Mouse (Mus musculus) layer of hippocampus, adult 9-10 months (tissue): ENCODE measurements around the gene Fabp3.

Experiments used
- DNase-seq: peaks from one replicate; pipeline ENCODE4 v3.0.0; 2022; ENCODE audit warnings: low spot score

Gene Fabp3

DNA sequence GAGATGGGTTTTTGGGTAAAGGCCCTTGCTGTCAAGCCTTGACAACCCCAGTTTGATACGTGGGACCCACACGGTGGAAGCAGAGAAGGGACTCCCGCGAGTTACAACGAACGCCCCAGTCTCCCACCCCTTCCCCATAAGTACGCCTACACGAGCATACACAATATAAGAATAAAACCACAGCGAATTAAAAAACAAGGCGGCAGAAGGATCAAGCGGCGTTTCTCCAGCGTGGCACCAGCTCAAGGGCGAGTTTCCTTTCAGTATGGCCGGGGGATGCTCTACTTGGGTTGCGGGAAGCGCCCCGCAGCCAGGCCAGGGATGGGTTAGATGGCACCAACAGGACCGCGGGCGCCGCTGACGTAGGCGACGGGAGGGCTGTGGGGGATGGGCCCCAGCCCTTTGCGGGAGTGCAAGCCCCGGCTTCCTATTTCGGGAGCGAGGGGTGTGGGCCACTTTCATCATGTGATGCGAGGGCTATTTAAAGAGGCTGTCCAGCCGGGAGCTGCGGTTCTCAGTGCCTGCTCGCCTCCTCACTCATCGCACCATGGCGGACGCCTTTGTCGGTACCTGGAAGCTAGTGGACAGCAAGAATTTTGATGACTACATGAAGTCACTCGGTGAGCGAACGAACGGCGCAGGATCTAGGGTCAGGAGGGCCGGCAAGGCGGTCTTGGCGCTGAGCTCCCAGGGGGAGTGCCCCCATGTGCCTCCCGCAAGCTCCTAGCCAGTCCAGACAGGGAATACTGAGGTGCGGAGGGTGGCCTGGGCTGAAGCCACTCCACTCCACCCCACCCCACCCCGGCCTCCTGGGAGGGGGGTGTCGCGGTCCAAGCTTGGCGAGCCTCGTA is at the start of gene Fabp3, which contains the start of gene Gm10570:
Gene Fabp3 (plus strand): TSS at position 365 of the 851 bp plus-strand sequence.
Gene Gm10570 (minus strand): TSS at position 444 of the 851 bp plus-strand sequence.
- no peak for DNase-seq

DNA sequence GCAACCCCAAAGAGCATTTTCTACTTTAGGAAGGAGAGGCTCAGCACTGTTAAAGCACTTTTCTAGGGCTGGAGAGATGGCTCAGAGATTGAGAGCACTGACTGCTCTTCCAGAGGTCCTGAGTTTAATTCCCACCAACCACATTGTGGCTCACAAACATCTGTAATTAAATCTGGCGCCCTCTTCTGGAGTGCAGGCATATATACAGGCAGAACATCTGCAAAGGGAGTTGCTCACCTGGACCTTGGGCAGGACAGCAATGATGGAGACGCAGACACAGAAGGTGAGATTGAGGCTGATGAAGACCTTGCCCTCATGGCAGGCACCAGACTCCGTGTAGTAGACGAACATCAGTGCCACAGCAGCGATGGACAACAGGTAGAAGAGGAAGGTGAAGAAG is 48.0 kb upstream of the Fabp3 start:
- DNase-seq, result no peak

DNA sequence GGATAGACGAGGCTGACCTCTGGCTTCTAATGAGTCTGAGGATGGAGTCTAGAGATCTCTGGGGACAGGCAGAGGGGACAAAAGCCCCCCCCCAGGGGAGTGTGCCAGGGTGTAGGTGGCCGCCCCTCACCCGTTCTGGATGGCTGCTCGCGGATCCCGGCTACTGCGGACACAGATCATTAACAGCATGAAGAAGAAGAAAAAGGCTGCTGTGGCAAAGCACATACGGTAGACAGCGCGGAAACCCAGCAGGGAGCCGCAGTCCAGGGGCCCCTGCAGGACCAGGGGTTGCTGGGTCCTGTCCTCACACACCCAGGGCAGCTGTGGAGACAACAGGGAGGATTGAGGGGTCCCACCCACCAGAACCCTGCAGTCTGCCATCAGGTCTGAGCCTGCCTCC is 44.3 kb upstream of the Fabp3 start:
- DNase-seq, result no peak

DNA sequence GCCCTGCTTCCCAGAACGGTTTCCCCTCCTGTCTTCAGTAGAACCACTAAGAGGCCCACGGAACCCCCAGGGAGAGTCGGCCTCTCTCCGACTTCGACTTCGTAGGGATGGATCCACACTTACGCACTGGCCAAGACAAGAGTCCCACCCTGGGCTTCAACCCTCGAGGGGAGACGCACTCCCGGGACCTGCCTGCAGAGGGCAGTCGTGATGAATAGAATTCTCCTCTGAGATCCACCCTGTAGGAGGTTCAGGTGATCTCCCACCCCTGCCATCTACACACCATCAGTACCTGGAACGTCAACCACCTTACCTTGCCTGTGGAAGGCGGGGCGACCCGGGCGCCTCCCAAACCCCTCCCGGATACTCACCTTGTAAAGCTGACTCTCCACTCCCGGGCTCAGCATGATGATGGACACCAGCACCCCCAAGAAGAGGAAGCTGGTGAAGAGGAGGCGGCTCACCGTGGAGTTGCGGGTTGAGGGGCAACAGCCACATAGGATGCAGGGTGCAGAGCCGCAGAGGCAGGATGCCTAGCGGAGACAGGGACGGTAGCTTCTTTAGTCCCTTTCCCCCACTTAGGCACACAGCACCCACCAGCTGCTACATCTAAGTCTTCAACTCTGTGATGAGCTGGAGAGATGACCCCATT is 43.6 kb upstream of the Fabp3 start:
- DNase-seq, result peak; percentile 33

DNA sequence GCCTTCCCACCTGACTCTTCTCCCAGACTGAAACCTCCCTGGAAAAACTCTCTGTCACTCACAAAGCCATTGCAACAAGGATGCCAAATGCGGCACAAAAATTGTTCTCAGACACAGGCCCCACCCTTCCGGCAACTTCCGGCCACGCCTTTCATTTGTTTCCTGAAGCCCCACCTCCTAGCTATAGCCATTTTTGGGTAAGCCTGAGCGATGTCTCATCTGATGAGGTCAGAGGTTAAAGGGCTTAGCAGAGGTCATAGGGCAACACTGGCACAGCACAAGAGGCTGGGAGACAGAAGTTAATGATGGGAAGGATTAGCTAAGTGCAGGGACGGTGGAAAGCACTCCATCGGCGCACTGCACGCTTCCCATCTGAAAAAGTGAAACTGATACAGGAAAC is 41.8 kb upstream of the Fabp3 start:
- DNase-seq, result no peak

DNA sequence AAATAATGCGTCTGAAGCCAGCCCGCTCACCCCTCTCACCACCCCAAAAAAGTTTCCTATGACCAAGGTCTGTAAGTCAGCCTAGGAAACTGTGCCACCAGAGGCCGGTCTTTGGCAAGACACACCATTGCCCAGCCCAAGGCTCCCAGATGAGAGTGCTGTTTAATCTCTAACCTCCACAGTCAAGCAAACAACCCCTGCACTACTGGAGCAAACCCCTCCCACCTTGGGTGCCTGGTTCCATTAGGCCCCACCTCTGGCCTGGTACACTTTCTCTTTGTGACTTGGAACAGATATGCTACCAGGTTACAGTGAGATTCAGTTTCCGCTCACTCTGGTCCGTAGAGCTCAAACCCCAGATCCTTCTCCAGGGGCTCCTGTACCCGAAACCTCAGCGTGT is 41.3 kb upstream of the Fabp3 start:
- DNase-seq, result no peak

DNA sequence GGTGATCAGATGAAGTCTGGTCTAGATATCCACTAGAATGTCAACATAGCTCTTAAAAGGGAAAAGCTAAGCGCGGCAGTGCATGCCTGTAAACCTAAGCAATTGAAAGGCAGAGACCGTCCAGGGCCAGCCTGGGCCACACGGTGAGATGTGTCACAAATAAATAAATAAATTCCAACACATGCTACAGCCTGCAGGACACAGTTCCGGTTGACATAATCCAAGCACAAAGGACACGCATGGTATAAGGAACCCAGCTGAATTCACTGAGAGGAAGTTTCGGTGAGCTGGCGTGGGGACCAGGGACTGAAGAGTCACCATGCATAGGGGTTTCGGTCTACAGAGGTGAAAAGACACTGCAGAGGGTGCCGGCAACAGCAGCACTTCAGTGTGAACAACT is 39.7 kb upstream of the Fabp3 start:
- no peak for DNase-seq

DNA sequence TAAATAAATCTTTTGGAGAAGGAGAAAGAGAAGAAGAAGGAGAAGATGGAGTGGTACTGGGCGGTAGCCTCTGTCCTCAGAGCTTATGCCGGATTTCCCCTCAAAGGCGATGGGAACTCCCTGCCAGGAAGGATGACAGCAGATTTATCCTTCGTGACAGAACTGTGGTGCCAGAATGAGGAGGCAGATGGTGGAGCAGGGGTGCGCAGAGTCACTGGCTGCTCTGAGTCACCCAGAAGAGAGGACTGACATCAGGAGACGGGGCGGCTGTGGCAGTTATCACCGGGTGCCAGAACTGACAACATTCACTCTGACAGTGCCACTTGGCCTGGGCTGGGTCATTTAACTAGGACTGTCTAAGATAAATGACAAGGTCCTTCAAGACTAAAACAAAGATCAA is 38.3 kb upstream of the Fabp3 start:
- peak; percentile 59 for DNase-seq

DNA sequence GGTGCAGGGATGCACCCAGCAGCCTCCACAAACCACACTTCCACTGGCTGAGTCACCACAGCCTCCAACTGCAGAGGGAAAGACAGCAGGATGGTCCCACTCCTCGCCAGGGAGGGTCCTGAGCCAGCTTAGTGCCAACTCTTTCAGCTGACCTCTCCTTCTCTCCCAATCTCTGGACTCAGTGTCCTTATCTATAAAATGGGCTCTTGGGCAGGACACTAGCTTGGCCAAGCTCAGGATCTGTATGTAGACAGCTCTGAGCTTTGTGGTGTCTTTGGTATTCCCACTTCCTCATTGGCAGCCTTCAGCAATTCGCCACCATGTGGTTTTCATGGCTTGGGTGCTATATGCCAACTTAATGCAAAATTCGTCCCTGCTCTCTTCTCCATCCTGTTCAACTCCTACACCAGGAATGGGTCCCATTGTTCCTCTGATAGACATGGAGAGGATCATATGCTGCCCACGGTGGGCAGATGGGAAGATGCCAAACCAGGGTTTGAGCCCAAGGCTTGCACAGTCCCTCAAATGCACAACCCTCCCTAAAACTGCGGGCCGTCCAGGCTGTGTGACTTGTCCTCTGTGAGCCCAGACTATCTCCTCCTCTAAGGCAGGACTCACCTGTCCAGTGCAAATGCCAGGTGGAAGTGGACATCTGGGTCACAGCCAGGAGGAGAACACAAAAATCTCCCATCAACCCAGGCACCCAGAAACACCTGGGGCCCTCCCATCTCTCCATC is 37.6 kb upstream of the Fabp3 start:
- peak; percentile 43 for DNase-seq

DNA sequence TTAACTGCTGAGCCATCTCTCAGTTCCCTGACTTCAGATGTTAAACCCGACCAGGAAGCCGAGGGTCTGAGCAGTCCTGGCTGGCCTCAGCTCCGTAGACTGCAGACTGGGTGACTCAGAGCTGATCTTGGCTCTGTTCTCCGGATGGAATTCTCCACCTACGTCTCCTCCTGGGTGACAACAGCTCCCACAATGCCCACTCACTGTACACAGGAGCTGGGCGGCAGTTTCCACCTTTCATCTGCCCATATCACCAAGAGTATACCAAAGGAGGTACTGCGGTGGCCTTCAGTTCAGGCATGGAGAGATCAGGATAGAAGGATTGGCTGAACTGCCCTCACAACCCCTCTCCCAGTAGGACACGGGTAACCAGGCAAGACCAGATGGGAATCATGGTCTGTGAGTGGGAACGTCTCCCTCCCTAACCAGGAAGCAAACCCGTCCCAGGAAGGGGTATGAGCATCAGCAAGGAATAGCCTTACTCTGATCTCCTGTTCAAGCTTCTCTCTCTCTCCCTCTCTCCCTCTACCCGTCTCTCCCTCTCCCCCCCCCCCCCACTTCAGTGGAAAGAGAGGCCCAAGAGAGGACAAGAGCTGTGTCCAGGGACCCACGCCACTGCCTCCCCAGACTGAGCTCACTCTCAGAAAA is 34.6 kb upstream of the Fabp3 start:
- no peak for DNase-seq

DNA sequence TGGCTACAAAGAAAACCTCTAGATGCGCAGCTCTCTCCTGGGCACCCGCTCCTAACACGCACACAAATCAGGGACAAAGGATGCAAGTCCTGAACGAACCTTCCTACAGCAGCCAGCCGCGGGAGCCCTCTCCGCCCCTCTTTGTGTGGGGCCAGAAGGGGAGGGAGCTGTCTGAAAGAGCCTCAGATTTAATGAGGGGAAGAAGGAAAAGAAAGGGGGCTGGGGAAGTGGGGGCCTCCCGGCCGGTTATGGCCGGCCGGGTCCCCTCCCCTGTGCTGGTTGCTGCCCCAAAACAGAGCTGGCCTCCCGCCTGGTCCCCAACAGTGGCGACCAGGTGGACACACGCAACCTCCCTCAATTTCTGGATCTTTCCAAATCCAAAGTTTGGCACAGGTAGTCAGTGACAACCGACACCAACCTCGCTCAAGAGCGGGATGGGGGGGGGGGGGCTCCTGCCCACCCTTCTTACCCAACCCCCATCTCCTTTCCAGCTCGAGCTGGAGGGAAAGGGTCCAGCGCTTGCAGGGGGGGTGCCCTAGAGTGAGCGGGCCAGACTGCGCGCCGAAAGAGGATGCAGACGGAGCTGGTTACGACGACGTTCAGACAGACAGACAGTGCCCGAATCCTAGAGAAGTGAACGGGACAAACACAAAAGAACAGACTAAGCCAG is 33.9 kb upstream of the Fabp3 start:
- DNase-seq, result no peak

DNA sequence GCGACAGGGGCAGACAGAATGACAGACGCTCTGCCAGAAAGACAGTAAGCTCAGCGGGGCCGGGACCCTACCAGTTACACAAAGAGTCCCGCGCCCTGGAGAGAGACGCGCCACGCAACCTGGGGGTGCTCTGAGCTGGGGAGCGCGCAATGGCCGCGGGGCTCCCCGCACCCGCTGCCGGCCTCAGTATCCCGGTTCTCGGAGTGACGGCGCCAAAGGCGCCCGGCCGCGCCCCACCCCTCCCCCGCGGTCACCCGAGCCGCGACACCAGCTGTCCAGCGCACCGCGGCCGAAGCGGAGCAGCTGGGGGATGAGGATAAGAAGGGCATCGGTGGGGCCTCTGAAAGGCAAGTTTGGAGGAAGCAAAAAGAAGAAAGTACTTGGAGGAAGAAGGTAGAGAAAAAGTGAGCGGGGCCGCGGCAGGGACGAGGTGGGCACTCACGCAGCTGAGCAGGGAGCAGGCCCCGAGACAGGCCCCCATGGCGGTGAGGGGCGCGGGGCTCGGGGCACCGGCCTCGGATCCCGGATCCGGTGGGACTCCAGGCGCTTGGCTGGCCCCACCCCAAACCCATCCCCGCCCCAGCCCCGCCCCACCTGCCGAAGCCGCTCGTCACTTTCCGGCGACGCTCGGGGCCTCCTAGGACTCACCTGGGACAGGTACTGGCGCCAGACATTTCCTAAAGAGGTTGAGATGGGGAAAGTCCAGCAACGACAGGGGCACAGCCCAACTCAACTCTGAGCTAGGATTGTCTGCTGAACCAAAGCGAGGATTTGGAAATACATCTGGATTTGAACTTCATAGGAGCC is 33.2 kb upstream of the Fabp3 start:
- DNase-seq, result no peak

DNA sequence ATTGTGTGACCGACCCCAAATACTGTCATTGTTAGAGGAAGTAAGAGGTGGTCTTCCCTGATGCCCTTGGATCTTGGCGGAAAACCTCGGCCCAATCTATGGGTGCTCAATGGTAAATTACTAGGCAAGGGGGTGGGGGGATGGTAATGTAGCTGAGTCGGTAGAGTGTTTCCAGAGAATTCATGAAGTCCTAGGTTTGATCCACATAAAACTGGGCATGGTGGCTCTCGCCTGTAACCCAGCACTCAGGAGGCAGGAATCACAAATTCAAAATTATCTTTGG is 32.6 kb upstream of the Fabp3 start:
- DNase-seq, result no peak

DNA sequence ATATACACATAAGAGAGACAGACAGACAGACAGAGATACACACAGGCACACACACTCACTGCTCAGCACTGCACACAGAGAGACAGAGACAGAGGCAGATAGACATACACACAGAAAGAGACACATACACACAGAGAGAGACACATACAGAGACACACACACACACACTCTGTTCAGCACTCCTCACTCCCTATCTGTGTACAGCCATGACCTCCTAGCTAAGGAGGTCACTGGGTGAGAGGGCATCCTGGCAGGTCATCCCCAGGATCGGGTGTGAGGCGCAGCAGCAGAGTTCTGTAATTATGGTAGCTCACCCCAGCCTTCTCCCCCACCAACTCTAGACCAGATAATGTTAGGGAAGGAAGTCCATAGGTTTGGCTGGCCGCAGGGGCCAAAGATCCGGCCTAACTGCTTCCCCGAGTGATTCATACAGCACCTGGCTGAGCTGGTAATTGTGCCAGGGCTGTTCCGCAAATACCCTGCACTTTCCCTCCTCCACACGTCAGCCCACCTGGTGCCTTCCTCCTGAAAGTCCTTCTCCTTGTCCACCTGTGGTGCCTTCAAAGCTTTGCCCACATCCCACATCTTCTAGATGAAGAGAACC is 31.7 kb upstream of the Fabp3 start:
- no peak for DNase-seq

DNA sequence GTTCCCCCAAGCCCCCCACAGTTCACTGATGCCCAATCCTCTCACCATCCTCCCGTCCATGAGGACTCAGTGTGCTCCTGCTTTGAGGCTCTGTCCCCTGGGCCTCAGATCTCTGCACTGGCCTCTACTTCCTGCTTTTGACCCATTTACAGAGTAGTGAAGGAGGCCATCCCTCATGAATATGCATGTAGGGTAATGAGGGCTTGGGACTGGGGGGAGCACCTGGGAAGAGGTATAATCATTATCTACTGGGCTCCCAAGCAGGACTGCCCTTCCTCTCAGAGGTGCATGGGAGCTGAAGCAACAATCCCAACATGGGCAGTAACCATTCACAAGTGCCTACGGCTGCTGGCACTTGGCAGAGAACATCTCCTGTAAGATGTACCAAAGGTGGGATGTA is 29.3 kb upstream of the Fabp3 start, which contains the start of gene Serinc2:
Gene Serinc2 (minus strand): TSS at position 101 of the 400 bp plus-strand sequence.
- DNase-seq, result no peak

DNA sequence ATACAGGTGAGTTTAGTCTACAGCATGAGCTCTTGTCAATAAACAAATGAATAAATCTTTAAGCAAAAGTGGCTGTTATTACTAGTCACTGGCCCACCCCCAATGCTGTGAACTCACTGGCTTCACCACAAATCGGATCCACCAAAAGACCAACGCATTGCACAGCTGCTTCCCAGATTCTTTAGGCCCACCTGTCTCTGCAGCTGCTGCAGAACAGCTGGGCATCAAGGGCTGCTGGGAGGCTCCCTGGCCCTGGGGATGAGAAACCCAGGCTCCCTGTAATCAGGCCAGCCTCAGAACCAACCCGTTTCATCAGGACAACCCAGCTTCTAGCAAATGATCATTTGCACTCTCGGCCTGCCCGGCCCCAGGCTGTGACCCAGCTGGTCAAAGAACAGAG is 25.5 kb upstream of the Fabp3 start:
- no peak for DNase-seq

DNA sequence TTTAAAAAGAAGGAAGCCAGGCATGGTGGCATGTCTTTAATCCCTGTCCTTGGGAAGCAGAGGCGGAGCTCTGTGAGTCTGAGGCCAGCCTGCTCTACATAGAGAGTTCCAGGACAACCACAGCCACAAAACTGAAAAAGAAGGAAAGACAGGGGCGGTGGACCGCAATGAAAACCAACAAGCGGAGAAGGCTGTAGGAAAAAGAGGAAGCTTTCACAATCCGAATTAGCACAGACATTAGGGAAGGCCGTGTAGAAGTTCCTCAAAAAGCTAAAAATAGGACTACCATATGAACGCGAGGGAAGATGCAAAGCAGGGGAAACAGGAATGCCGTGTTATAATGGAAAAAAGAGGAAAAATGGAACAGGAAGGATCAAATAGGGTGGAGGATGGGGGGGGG is 24.6 kb upstream of the Fabp3 start:
- DNase-seq, result no peak

DNA sequence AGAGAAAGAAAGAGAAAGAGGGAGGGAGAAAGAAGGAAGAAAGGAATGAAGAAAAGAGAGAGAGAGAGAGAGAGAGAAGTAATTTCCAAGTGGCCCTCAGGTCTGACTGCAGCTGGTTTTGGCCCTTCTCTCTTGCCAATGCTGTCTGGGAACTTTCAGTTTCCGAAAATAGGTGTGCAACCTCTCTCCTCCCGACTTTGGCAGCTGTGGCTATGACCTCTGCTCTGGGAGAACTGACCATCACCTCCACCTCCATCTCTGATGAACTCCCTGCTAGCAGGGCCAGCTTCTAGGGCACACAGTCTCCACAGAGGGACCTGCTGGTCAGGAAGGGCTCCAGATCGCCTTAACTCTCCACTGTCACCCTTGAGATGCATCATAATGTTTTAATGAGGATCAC is 21.9 kb upstream of the Fabp3 start:
- DNase-seq, result no peak

DNA sequence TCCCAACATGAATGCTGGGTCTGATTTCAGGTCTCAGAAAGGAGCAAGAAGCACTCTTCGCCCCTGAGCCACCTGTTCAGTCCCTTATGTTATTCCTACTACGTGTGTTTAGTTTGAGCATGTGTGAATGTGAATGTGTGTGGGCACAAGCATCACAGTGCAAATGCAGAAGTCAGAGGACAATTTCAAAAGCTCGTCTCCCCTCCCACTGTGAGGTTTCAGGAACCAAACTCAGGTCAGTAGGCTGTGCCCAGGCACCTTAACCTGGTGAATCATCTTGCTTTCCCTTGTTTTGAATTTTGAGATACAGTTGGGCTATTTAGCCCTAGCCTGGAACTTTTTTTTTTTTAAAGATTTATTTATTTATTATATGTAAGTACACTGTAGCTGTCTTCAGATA is 18.6 kb upstream of the Fabp3 start:
- DNase-seq, result no peak

DNA sequence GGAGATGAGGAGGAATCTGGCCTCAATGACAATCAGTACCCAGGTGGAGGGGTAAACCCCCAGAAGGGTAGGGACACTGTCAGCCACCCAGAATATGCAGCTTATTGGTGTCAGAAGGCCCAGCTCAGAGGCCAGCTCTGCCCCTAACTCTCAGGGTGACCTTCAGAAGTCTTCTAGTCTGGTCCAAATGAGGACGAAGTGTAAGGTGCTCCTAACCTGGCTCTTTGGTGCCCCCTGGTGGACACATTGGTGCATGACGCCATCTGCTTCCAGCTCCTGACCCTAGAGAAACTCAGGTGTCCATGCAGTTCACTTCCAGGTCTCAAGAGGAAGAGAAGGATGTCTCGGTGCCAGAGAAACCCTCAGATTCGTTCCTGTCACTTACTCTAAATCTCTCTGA is 16.1 kb upstream of the Fabp3 start:
- peak; percentile 65 for DNase-seq

DNA sequence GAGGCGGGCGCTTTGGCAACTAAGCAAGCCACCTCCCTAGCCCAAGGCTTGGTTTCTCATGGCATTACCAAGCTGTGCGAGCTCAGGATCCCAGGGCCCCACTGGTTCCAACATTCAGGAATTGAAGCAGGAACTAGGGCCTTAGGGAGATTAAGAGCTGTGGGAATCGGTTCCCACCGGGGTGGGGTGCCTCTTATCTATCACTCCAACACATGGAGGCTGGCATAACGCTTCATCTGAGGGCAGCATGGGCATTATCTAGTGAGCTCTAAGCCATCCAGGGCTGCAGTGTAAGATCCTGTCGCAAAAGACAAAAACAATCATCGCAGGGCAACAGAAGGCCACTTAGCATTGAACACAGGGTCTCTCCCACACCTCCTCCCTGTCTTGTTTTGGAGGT is 13.9 kb upstream of the Fabp3 start:
- DNase-seq, result no peak
